Mouse (Mus musculus) kidney, adult 11 months (tissue): Measurements from ENCODE around the gene Kpna4.
"Not testable (repeated sequence)": the region's sequence is repeated elsewhere in the genome, so short reads cannot be mapped to it uniquely, and the experiment has no call there.

Source experiments
- DNase-seq: peaks from one replicate; pipeline ENCODE4 v3.0.0; 2022

Kpna4 gene

GRCm38 (mm10) chr3:69094456-69094855, 32.5 kb downstream of the Kpna4 start:
- DNase-seq = peak; percentile 23

GRCm38 (mm10) chr3:69064005-69064404, 62.9 kb downstream of the Kpna4 start:
- DNase-seq = no peak

- DNase-seq = no peak
Observed at GRCm38 (mm10) chr3:69062764-69063163, 64.1 kb downstream of the Kpna4 start.

- DNase-seq = no peak
Observed at GRCm38 (mm10) chr3:69060672-69061071, 66.2 kb downstream of the Kpna4 start.

- DNase-seq = no peak
Observed at GRCm38 (mm10) chr3:69055871-69056270, 71.0 kb downstream of the Kpna4 start.

GRCm38 (mm10) chr3:69054760-69055432, 72.0 kb downstream of the Kpna4 start:
- no peak for DNase-seq

- DNase-seq = no peak
Observed at GRCm38 (mm10) chr3:69051894-69052293, 75.0 kb downstream of the Kpna4 start.

- DNase-seq = no peak
Observed at GRCm38 (mm10) chr3:69049011-69049410, 77.9 kb downstream of the Kpna4 start.

GRCm38 (mm10) chr3:69047684-69048083, 79.2 kb downstream of the Kpna4 start:
- DNase-seq = no peak

GRCm38 (mm10) chr3:69046509-69046908, 80.4 kb downstream of the Kpna4 start:
- DNase-seq = no peak

GRCm38 (mm10) chr3:69045750-69046149, 81.2 kb downstream of the Kpna4 start:
- no peak for DNase-seq

- DNase-seq = no peak
Observed at GRCm38 (mm10) chr3:69045400-69045703, 81.6 kb downstream of the Kpna4 start.

GRCm38 (mm10) chr3:69044645-69045399, 82.1 kb downstream of the Kpna4 start, which contains the start of gene Trim59:
Trim59 (minus strand) TSS chr3:69044755.
- DNase-seq = peak; percentile 90

- DNase-seq = no peak
Observed at GRCm38 (mm10) chr3:69044167-69044591, 82.7 kb downstream of the Kpna4 start.

GRCm38 (mm10) chr3:69041298-69041697, 85.6 kb downstream of the Kpna4 start:
- no peak for DNase-seq

- DNase-seq = no peak
Observed at GRCm38 (mm10) chr3:69040105-69040504, 86.8 kb downstream of the Kpna4 start.

- DNase-seq = no peak
Observed at GRCm38 (mm10) chr3:69026133-69026783, 100.7 kb downstream of the Kpna4 start.

- DNase-seq = no peak
Observed at GRCm38 (mm10) chr3:69020764-69021163, 106.1 kb downstream of the Kpna4 start.

GRCm38 (mm10) chr3:69020285-69020684, 106.6 kb downstream of the Kpna4 start:
- DNase-seq = no peak

GRCm38 (mm10) chr3:69018635-69019034, 108.3 kb downstream of the Kpna4 start:
- DNase-seq = not testable (repeated sequence)

- DNase-seq = no peak
Observed at GRCm38 (mm10) chr3:69017181-69017580, 109.7 kb downstream of the Kpna4 start.
